Mouse (Mus musculus) liver, embryonic 15.5 days (tissue): Measurements from ENCODE around the gene Rpp14. TPM values are rescaled to one million over a fixed set of nuclear protein-coding genes. Genes with fewer than 3 reads are reported as not detected.

Source experiments
- ATAC-seq: fragments of 200-750 bp; cut with Nextera tagmentation; 2 replicates; pipeline ENCODE4 v1.8.0; 2017; ENCODE audit warnings: moderate number of reproducible peaks, mild to moderate bottlenecking, moderate library complexity; ENCODE audit not compliant: insufficient read depth
- H3K27ac ChIP-seq: fragments of 300-500 bp; sonication (generic); replicated peaks from 2 replicates; pipeline ENCODE4 v1.5.1; 2015; ENCODE audit warnings: mild to moderate bottlenecking, inconsistent platforms
- H3K27me3 ChIP-seq: fragments of 300-500 bp; sonication (generic); 2 replicates; pipeline ENCODE4 v1.6.1; 2015; ENCODE audit warnings: mild to moderate bottlenecking, inconsistent platforms
- H3K36me3 ChIP-seq: fragments of 300-500 bp; sonication (generic); replicated peaks from 2 replicates; pipeline ENCODE4 v1.6.1; 2015; ENCODE audit warnings: moderate library complexity, mild to moderate bottlenecking, inconsistent platforms
- H3K4me1 ChIP-seq: fragments of 300-500 bp; sonication (generic); replicated peaks from 2 replicates; pipeline ENCODE4 v1.6.1; 2015; ENCODE audit warnings: inconsistent platforms
- H3K4me2 ChIP-seq: fragments of 300-500 bp; sonication (generic); 2 replicates; pipeline ENCODE4 v1.6.1; 2015; ENCODE audit warnings: moderate library complexity, mild to moderate bottlenecking, inconsistent platforms
- H3K4me3 ChIP-seq: fragments of 300-500 bp; sonication (generic); replicated peaks from 2 replicates; pipeline ENCODE4 v1.5.1; 2015; ENCODE audit warnings: mild to moderate bottlenecking, inconsistent platforms
- H3K9ac ChIP-seq: fragments of 300-500 bp; sonication (generic); 2 replicates; pipeline ENCODE4 v1.6.1; 2015; ENCODE audit warnings: moderate library complexity, mild to moderate bottlenecking, inconsistent platforms
- H3K9me3 ChIP-seq: fragments of 300-500 bp; sonication (generic); replicated peaks from 2 replicates; pipeline ENCODE4 v1.6.1; 2016; ENCODE audit warnings: inconsistent platforms
- WGBS: fragments of 180-500 bp; shearing (Covaris S2); methylation state at CpG from one replicate; pipeline ENCODE4 v1.1.7; 2015; ENCODE audit warnings: mixed read lengths; ENCODE audit not compliant: insufficient replicate concordance; 5-methylcytosine and 5-hydroxymethylcytosine counted together
- polyA plus RNA-seq: library from polyadenylated mRNA; unstranded; fragments of >200 nt; fragmentation: Nextera tagmentation; extraction: Ambion mirVana; gene quantifications from 2 replicates; pipeline ENCODE4 v1.2.1, GENCODE M21; 2015

Gene Rpp14
- polyA plus RNA-seq, 1 experiment from 2014 or later = 19.9 TPM

GRCm38 (mm10) chr14:8097978-8098686 lies 18.0 kb downstream of the Rpp14 start, which contains the start of gene Pxk:
TSS of gene Pxk (plus strand) at chr14:8098211.
- Histone ChIP-seq H3K27me3 (no peaks in the 10 kb centered on the region), H3K4me1 (peaks cover 45% of the 10 kb centered on the region), H3K4me3 (peak within 1 kb of the TSS; percentile 84), H3K4me2 (peak within 1 kb of the TSS; percentile 90), H3K27ac (peak within 1 kb of the TSS; percentile 62), H3K9ac (peak within 1 kb of the TSS; percentile 73), H3K9me3 (no peaks in the 10 kb centered on the region), H3K36me3 (no peaks in the 10 kb centered on the region)
- peak; percentile 92 for ATAC-seq
- under 1% methylated on average over 89 of the region's 89 CpGs for WGBS

DNA sequence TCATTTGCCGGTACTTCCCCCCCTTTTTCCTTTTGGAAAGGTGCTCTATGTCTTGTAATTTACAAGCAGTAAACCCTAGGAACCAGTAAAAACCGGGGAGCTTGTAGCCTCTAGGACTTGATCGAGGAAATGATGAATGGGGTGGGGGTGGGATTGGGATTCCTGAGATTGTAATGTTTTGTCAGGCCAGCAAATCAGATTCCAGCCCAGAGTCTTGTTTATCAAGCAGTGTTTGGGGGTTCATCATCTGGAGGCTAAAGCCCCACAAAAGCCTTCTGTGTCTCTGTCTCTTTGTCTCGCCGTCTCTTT lies 18.5 kb downstream of the Rpp14 start:
- no peak for ATAC-seq
- no peaks in the 10 kb centered on the region for H3K27me3 ChIP-seq
- no peaks in the 10 kb centered on the region for H3K36me3 ChIP-seq
- peak overlapping the region; percentile 73 for H3K9ac ChIP-seq
- peak overlapping the region; percentile 84 for H3K4me3 ChIP-seq
- peak overlapping the region; percentile 62; the same call in 1 of the 2 replicates for H3K27ac ChIP-seq
- H3K4me1 ChIP-seq = peaks cover 40% of the 10 kb centered on the region
- no peaks in the 10 kb centered on the region for H3K9me3 ChIP-seq
- H3K4me2 ChIP-seq = peak overlapping the region; percentile 90
- WGBS = 5% methylated on average over 5 of the region's 5 CpGs

- Histone ChIP-seq H3K9ac (no peak overlapping the region), H3K27me3 (no peaks in the 10 kb centered on the region), H3K27ac (no peak overlapping the region), H3K4me2 (peak overlapping the region; percentile 90), H3K9me3 (no peaks in the 10 kb centered on the region), H3K4me3 (peak overlapping the region; percentile 84), H3K4me1 (peaks cover 33% of the 10 kb centered on the region), H3K36me3 (no peaks in the 10 kb centered on the region)
- no peak for ATAC-seq
- 38% methylated on average over 10 of the region's 10 CpGs for WGBS
Measured at GRCm38 (mm10) chr14:8099561-8100021, 19.4 kb downstream of the Rpp14 start.

DNA sequence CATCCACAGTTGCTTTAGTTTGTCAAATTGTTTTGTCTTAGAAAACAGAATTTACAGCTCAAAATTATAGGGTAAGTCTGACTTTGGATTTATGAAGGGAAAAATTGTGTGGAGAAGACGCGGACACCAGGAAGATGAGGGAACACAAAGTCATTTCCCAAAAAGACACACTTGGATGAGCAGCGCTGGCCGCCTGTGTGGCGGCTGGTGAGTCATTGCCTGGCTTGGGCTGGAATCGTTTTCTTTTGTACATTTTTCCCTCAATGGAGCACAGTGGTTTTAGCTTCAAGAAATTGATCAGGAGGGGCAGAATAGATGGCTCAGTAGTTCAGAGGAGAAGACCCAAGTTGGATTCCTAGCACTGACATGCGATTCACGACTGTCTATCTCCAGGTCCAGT lies 21.7 kb downstream of the Rpp14 start:
- ATAC-seq = no peak
- Histone ChIP-seq H3K4me3 (no peak overlapping the region), H3K27ac (no peak overlapping the region), H3K36me3 (0 out of 2 replicates have a peak, but pooled peaks cover 2% of the 10 kb centered on the region), H3K9ac (no peak overlapping the region), H3K9me3 (no peaks in the 10 kb centered on the region), H3K27me3 (no peaks in the 10 kb centered on the region), H3K4me2 (no peak overlapping the region), H3K4me1 (peaks cover 25% of the 10 kb centered on the region)
- 83% methylated on average over 8 of the region's 8 CpGs for WGBS

DNA sequence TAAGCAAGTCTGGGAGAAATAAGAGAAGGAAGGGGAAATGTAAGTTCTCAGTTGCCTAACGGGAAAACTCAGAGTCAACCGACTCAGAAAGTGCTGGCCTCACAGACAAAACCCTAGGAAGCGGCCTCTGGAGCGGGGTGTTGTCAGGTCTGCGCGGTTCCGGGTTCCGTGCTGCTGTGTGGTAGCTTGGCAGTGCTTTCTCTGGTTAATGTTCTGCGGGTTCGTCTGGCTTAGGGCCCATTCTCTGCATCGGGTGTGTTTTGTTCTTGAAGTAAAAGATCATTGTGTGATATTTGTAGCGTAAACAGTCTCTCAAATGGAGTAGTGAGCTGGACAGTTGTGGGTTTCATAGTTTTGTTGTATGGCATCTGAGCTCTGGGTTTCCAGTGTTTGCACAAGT lies 22.5 kb downstream of the Rpp14 start:
- Histone ChIP-seq H3K27me3 (no peaks in the 10 kb centered on the region), H3K9ac (no peak overlapping the region), H3K36me3 (0 out of 2 replicates have a peak, but pooled peaks cover 7% of the 10 kb centered on the region), H3K27ac (no peak overlapping the region), H3K9me3 (no peaks in the 10 kb centered on the region), H3K4me3 (no peak overlapping the region), H3K4me1 (peaks cover 20% of the 10 kb centered on the region), H3K4me2 (no peak overlapping the region)
- ATAC-seq = no peak
- WGBS = 79% methylated on average over 12 of the region's 12 CpGs

DNA sequence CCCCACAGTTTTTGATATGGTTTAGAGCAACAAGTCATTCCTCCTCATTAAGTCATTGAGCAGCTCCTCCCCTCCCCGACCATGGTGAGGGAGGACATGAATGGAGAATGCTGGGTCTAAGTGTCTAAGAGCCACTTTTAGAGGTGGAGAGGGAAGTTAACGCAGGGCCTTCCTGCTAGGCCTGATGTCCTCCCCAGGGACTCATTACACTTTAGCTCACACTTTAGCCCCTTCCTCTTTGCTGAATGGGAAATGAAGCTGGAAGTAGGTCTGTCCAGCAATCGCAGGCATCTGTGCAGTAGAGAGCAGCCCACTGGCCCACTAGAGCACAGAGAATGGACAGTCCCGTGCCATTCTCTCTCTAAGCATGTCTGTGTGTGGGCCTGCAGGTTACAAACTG lies 27.9 kb downstream of the Rpp14 start:
- WGBS = 57% methylated on average over 4 of the region's 4 CpGs
- Histone ChIP-seq H3K27ac (no peak overlapping the region), H3K4me2 (no peak overlapping the region), H3K4me3 (no peak overlapping the region), H3K27me3 (no peaks in the 10 kb centered on the region), H3K36me3 (0 out of 2 replicates have a peak, but pooled peaks cover 7% of the 10 kb centered on the region), H3K9ac (no peak overlapping the region), H3K4me1 (no peaks in the 10 kb centered on the region; the same call in 1 of the 2 replicates), H3K9me3 (no peaks in the 10 kb centered on the region)
- no peak for ATAC-seq

GRCm38 (mm10) chr14:8108976-8109375 lies 28.8 kb downstream of the Rpp14 start:
- no peak for ATAC-seq
- H3K27ac ChIP-seq = no peak overlapping the region
- no peaks in the 10 kb centered on the region; the same call in 1 of the 2 replicates for H3K4me1 ChIP-seq
- H3K27me3 ChIP-seq = no peaks in the 10 kb centered on the region
- H3K4me3 ChIP-seq = no peak overlapping the region
- H3K9me3 ChIP-seq = no peaks in the 10 kb centered on the region
- WGBS = 92% methylated on average over 1 of the region's 1 CpGs
- no peak overlapping the region for H3K4me2 ChIP-seq
- 0 out of 2 replicates have a peak, but pooled peaks cover 7% of the 10 kb centered on the region for H3K36me3 ChIP-seq
- H3K9ac ChIP-seq = no peak overlapping the region

- Histone ChIP-seq H3K27ac (no peak overlapping the region), H3K4me1 (no peaks in the 10 kb centered on the region; the same call in 1 of the 2 replicates), H3K36me3 (0 out of 2 replicates have a peak, but pooled peaks cover 7% of the 10 kb centered on the region), H3K27me3 (no peaks in the 10 kb centered on the region), H3K9ac (no peak overlapping the region), H3K4me3 (no peak overlapping the region), H3K9me3 (no peaks in the 10 kb centered on the region), H3K4me2 (no peak overlapping the region)
- 0 out of 2 replicates have a peak, but pooled peaks have one; percentile 22 for ATAC-seq
- WGBS = 78% methylated on average over 6 of the region's 6 CpGs
Measured at GRCm38 (mm10) chr14:8111545-8111944, 31.4 kb downstream of the Rpp14 start.

DNA sequence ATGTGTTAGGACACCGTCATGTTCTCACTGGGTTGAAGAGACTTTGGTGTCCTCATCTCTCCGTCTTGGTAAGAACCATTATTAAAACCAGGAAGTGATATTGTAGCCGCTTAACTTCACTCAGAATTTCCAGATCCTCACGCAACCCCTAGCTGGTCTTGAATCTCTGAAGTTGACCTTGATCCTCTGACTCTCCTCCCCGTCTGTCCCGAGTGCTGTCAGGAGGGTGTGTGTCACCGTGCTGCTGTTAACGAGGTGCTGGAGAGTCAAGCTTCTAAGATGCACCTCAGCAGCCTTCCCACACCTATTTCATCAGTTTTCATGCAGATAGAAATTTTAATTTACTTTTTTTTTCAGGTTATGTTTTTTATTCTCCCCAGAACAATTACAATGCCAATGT lies 31.9 kb downstream of the Rpp14 start:
- H3K9ac ChIP-seq = no peak overlapping the region
- no peaks in the 10 kb centered on the region; the same call in 1 of the 2 replicates for H3K4me1 ChIP-seq
- 68% methylated on average over 8 of the region's 8 CpGs for WGBS
- no peaks in the 10 kb centered on the region for H3K9me3 ChIP-seq
- no peaks in the 10 kb centered on the region for H3K27me3 ChIP-seq
- no peak overlapping the region for H3K4me3 ChIP-seq
- no peak for ATAC-seq
- H3K27ac ChIP-seq = no peak overlapping the region
- H3K4me2 ChIP-seq = no peak overlapping the region
- 0 out of 2 replicates have a peak, but pooled peaks cover 3% of the 10 kb centered on the region for H3K36me3 ChIP-seq

DNA sequence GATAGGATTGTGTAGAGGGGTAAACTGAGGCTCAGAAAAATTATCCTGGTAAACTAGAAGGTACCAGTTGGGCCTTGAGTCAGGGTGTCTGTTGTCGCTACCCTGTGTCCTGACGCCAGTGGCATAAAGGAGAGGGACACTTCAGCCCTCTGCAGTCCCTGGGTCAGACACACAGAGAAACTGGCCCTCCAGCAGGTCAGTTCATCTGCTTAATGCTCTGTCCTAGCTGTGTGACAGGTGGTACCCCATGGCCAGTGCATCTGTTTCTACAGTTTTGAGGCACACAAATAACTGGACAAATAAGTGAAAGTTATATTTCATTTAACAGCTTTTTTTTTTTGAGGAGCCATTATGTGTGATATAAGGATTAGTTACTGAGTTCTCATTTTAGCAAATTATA lies 33.4 kb downstream of the Rpp14 start:
- WGBS = 78% methylated on average over 2 of the region's 2 CpGs
- Histone ChIP-seq H3K4me1 (no peaks in the 10 kb centered on the region; the same call in 1 of the 2 replicates), H3K9me3 (no peaks in the 10 kb centered on the region), H3K4me2 (no peak overlapping the region), H3K36me3 (no peaks in the 10 kb centered on the region), H3K27me3 (no peaks in the 10 kb centered on the region), H3K27ac (no peak overlapping the region), H3K4me3 (no peak overlapping the region), H3K9ac (no peak overlapping the region)
- no peak for ATAC-seq

- Histone ChIP-seq H3K36me3 (no peaks in the 10 kb centered on the region), H3K9ac (no peak overlapping the region), H3K27ac (no peak overlapping the region), H3K4me2 (no peak overlapping the region), H3K27me3 (no peaks in the 10 kb centered on the region), H3K4me1 (no peaks in the 10 kb centered on the region; the same call in 1 of the 2 replicates), H3K4me3 (no peak overlapping the region), H3K9me3 (no peaks in the 10 kb centered on the region)
- WGBS = 68% methylated on average over 3 of the region's 3 CpGs
- ATAC-seq = no peak
Measured at GRCm38 (mm10) chr14:8114306-8114705, 34.1 kb downstream of the Rpp14 start.
